Mouse (Mus musculus) cerebellum, adult 9-11 months (tissue): ENCODE measurements around the gene Drd2.

Source experiments
- DNase-seq: peaks from one replicate; pipeline ENCODE4 v3.0.0; 2022

Drd2 gene

GRCm38 (mm10) chr9:49340136-49341043 lies at the start of gene Drd2:
TSS of gene Drd2 (plus strand) at chr9:49340627.
- peak; percentile 27 for DNase-seq

- DNase-seq = no peak
These were observed 45.3 kb upstream of the Drd2 start for GRCm38 (mm10) chr9:49295101-49295500.

- DNase-seq = no peak
These were observed 32.9 kb upstream of the Drd2 start for GRCm38 (mm10) chr9:49307576-49307975.

- no peak for DNase-seq
These were observed 29.6 kb upstream of the Drd2 start for GRCm38 (mm10) chr9:49310821-49311220.

- DNase-seq = no peak
These were observed 21.8 kb upstream of the Drd2 start for GRCm38 (mm10) chr9:49318638-49319037.

GRCm38 (mm10) chr9:49341044-49341365 lies 578 bp downstream of the Drd2 start:
- DNase-seq = peak; percentile 2

- no peak for DNase-seq
These were observed 25.3 kb downstream of the Drd2 start for GRCm38 (mm10) chr9:49365763-49366162.

- DNase-seq = no peak
These were observed 33.5 kb downstream of the Drd2 start for GRCm38 (mm10) chr9:49373946-49374345.

- DNase-seq = peak; percentile 18
These were observed 39.5 kb downstream of the Drd2 start for GRCm38 (mm10) chr9:49379962-49380361.

- no peak for DNase-seq
These were observed 43.6 kb downstream of the Drd2 start for GRCm38 (mm10) chr9:49384041-49384440.

GRCm38 (mm10) chr9:49384855-49385254 lies 44.4 kb downstream of the Drd2 start:
- DNase-seq = no peak

GRCm38 (mm10) chr9:49385301-49385700 lies 44.9 kb downstream of the Drd2 start:
- no peak for DNase-seq

- no peak for DNase-seq
These were observed 45.7 kb downstream of the Drd2 start for GRCm38 (mm10) chr9:49386119-49386518.

GRCm38 (mm10) chr9:49392242-49392641 lies 51.8 kb downstream of the Drd2 start:
- DNase-seq = no peak

- DNase-seq = peak; percentile 12
These were observed 55.6 kb downstream of the Drd2 start for GRCm38 (mm10) chr9:49396006-49396405.

GRCm38 (mm10) chr9:49403711-49404110 lies 63.3 kb downstream of the Drd2 start:
- DNase-seq = no peak

- DNase-seq = peak; percentile 68
These were observed 66.6 kb downstream of the Drd2 start for GRCm38 (mm10) chr9:49407028-49407427.

- no peak for DNase-seq
These were observed 70.2 kb downstream of the Drd2 start for GRCm38 (mm10) chr9:49410621-49411020.

- no peak for DNase-seq
These were observed 83.4 kb downstream of the Drd2 start for GRCm38 (mm10) chr9:49423866-49424265.

GRCm38 (mm10) chr9:49425585-49425984 lies 85.2 kb downstream of the Drd2 start:
- no peak for DNase-seq

- no peak for DNase-seq
These were observed 86.5 kb downstream of the Drd2 start, which contains the start of gene Ankk1 for GRCm38 (mm10) chr9:49426921-49427320. TSS of gene Ankk1 (minus strand) at chr9:49427021.

GRCm38 (mm10) chr9:49427478-49427877 lies 87.1 kb downstream of the Drd2 start:
- no peak for DNase-seq

- no peak for DNase-seq
These were observed 102.2 kb downstream of the Drd2 start for GRCm38 (mm10) chr9:49442621-49443020.

- DNase-seq = no peak
These were observed 110.1 kb downstream of the Drd2 start for GRCm38 (mm10) chr9:49450491-49450890.

- no peak for DNase-seq
These were observed 112.0 kb downstream of the Drd2 start for GRCm38 (mm10) chr9:49452396-49452795.
